Mouse (Mus musculus) thymus, adult 18-20 months (tissue): Measurements from ENCODE around the gene Nelfa.
A peak's percentile ranks its signal among the peaks of the same experiment; 100 is the strongest.
"Not testable (repeated sequence)": the region's sequence is repeated elsewhere in the genome, so short reads cannot be mapped to it uniquely, and the experiment has no call there.

Experiments
- DNase-seq, 2 experiments: peaks; one replicate each; pipeline ENCODE4 v3.0.0; 2022; ENCODE audit warnings: mixed read lengths in 2 of 2

Gene Nelfa

DNA sequence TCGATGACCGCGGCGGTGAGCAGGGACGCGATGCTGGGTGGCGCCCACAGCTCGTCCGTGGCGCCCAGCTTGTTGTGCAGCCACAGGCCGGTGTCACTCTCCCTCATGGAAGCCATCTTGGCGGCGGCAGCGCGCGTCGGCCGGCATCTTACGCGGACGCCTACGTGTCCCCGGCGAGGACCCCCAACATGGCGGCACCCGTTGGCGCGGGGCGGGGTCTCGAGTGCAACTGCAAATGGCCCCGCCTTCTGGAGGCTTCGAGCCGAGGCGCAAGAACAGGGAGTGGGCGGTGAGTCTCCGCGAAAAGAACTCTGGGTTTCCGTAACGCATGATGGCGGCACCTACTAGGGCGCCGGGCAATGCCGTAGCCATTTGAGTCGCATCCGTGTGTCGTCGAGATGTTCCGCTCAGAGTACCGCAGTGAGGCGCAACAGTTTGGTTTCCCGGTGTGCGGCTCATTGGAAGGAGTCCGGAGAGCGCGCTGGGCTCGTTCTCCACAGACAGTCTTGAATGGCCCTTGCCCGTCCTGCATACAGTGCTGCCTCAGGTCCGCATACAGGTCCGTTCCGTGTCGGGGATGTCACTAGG lies at the start of gene Nelfa:
Gene Nelfa, minus strand, starts transcription at position 294 of the 588 bp plus-strand sequence.
- DNase-seq: peak; percentile 97

GRCm38 (mm10) chr5:33983309-33984121 lies 47.3 kb upstream of the Nelfa start, which contains the start of gene Gm1673:
Gene Gm1673, plus strand, starts transcription at chr5:33983433.
- DNase-seq: peak; percentile 72 to 78

DNA sequence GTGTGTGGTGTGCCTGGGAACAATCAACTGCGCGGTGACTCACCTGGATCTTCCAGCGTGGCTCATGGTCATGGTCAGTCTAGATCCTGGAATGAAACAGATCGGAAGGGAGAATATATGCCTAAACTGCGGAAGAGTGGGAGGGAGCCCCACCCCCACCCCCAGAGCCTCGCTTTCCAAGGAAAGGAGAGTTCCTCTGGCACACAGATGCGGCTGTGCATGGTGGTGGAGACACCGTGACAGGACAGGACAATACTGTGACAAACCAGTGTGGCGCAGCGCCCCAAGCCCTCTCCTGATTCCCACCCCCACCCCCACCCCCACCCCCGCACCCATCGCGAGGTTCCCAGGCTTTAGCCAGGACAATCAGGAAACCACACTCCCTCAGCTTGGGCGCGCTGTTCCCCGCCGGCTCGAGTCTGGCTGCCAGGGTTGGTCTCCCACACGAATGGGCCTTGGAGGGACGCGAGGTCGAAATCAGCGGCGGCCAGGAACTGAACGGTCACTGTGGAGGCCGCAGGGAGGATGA lies 46.6 kb upstream of the Nelfa start:
- no peak for DNase-seq

DNA sequence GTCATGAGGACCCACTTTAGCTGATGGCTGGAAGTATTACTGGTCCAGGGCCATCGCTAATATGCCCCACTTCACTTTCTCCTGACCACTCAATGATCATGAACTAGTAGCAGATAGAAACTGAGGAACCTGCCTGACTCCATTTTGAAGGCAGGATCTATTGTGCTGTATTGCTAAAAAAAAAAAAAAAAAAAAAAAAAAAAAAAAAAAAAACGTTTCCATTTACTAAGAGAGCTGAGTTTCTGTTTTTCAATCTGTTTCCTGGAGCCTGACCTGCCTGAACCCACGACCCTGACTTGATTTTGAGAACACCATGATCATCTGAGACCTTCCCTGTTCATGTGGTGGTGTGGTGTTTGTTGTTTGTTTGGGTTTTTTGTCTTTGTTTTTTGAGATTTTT lies 40.1 kb upstream of the Nelfa start:
- no peak for DNase-seq

DNA sequence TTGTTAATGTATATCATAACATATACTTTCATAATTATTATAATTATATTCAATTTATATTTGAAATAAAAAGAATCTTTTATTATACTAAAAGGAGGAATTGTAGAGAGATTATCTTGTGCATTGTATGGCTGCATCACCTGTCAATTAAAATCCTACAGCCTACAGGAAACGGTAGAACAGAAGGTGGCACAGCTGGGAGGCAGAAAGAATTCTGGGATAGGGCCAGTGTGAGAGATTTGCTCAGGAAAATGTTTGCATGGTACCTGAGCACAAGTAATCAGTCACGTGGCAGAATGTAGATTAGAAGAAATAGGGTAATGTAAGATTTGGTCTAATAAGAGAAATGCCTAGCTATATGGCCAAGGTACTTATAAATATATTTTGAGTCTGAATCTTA lies 38.5 kb upstream of the Nelfa start:
- no peak for DNase-seq

- DNase-seq: no peak
Observed at GRCm38 (mm10) chr5:33959382-33959781, 23.2 kb upstream of the Nelfa start.

GRCm38 (mm10) chr5:33955868-33956267 lies 19.7 kb upstream of the Nelfa start:
- DNase-seq: no peak

DNA sequence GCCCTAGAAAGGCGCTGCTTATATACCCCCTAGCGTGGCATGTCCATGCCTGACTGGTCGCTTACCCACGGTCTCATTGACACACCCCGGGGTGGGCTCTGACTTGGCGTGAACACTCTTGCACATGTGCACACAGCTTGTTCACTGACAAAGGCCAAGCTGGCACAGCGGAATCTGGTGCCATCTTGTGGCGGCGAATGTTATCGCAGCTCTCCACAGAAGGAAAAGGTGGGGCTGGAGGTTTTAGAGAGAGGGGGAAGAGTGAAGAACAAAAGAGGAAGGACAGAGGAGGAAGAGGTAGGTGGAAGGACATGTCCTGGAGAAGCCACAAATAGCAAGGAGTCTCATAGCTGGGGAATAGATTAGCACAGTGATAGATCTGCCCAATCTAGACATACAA lies 18.1 kb upstream of the Nelfa start:
- peak; percentile 41 to 53 for DNase-seq

GRCm38 (mm10) chr5:33953471-33954185 lies 17.4 kb upstream of the Nelfa start:
- DNase-seq: no peak

DNA sequence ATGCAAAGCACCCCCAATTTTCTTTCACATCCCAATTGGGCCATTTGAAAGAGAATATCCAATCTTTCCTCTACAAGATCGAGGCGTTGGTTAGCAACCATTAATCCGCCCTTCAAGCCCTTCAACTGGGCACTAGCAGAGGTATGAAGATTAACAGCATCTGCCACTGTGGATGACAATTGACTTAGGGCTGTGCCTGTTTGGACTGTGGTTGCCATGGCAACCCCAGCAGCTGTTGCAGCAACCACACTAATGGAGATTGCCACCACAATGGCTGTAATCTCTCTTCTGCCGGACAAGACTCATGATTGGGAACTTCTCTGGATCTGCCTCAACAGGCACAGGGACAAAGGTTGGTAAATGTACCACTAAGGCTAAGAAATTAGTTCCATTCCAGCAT lies 12.1 kb upstream of the Nelfa start:
- DNase-seq: no peak

DNA sequence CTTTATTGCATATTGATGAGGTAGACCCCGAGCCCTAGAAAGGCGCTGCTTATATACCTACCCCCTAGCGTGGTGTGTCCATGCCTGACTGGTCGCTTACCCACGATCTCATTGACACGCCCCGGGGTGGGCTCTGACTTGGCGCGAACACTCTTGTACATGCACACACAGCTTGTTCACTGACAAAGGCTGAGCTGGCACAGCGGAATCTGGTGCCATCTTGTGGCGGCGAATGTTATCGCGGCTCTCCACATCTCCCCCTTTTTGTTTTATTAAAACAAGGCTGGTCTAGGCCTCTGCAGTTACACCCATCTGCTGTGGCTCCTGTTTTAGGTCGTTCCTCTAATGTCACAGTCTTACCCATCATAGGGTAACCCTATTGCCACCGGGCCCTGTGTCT lies 10.8 kb upstream of the Nelfa start:
- not testable (repeated sequence) for DNase-seq

GRCm38 (mm10) chr5:33938448-33938847 lies 2.2 kb upstream of the Nelfa start:
- DNase-seq: peak in 1 of 2 experiments; percentile 14

DNA sequence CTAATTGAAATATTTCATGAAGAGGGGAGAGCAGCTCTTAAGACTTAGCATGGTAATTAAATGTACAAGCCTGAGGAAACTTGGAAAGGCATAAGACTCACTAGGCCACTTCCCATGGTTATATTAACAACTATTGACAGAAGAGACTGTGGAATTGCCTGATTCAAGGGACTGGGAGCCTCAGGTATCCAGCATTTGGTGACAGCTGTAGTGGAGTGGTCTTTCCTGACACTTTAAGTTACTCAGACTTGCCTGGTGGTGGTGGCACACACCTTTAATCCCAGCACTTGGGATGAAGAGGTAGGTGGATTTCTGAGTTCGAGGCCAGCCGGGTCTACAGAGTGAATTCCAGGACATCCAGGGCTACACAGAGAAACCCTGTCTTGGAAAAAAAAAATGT lies 1.0 kb upstream of the Nelfa start:
- DNase-seq: no peak

- peak in 1 of 2 experiments; percentile 56 for DNase-seq
Observed at GRCm38 (mm10) chr5:33935700-33936111, 507 bp downstream of the Nelfa start.

DNA sequence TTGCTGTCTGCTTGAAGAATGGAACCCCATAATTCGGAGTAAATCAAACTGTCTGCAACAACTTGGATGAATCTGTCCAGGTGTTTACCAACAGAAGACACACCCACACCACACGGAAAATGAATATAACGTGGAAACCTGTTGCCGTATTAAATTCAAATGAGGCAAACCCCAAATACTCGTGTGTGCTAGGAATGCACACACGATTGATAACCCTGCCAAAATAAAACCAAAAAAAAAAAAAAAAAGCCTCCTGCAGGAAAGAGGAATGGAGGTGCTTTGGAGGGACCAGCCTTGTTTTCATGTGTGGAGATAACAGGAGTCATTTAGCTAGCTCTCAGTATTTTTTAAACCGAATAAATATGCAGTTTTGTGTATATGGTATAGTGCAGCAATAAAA lies 1.3 kb downstream of the Nelfa start:
- DNase-seq: no peak

DNA sequence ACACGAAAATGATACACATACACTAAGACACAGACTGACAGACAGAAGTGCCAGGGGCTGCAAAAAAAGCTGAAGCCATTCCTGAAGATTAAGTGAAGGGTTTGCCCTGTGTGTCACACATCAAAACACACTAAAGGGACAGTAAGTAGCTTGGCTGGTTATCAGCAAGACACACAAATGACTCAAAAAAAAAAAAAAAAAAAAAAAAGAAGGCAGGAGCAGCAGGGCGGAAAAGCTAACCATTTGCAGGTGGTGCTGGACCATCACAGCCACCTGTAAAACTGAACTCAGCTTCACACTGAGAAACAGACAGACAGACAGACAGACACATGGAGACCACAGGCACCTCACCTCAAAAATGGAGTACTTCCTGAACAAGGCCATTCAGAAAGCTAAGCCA lies 2.1 kb downstream of the Nelfa start:
- no peak for DNase-seq

DNA sequence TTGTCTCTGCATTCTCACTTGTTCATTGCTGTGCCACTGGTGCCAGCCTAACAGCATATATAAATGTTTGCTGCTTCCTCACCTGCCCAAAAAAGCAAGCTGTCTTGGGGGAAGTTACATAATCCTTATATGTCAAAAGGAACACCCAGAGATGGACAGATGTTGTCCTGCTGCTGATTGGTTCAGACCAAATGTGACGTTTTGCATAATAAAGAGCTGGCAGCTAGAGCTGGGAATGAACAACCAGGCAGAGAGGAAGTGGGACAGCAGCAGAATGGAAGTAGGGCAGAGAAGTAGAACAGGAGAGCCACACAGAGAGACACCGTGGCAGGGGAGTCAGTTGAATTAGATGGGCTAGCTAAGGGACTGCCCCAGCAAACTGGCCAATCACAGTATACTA lies 3.8 kb downstream of the Nelfa start:
- DNase-seq: no peak

DNA sequence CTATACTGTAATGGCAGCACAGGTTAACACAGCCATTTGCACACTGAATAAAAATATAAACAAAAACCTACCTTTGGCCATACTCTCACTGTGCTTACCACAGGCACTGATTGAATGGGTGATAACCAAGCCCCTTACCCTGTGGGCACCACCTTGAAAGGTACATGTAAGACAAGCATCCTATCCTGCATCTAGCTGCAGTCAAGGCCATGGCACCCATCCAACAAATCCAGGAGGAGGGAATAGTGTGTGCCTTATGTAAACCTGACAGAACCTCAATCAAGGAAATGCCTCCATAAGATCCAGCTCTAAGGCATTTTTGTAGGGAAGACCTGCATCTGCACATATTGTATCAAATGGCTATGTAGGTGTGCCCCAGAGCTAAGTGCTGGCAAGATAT lies 10.0 kb downstream of the Nelfa start:
- DNase-seq: no peak

DNA sequence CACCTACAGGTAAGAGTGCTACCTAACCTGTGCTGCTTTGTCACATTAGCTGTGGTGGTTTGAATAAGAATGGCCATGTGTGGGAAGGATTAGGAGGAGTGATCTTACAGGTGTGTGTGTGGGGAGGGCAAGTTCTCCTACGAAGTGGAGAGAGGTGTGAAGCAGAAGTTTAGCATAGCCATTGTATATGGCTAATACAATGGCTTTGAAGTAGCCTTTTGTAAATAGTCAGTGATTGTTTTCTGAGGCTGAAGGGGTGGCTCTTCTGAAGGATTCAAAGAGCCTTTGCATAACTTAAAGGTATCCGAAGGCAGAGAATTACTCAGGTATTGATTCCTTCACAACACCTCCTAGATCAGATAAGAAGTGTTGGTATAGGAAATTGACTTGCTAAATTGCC lies 13.6 kb downstream of the Nelfa start:
- no peak for DNase-seq

GRCm38 (mm10) chr5:33921486-33922235 lies 14.6 kb downstream of the Nelfa start:
- DNase-seq: no peak

- DNase-seq: no peak
Observed at GRCm38 (mm10) chr5:33920924-33921323, 15.3 kb downstream of the Nelfa start.

DNA sequence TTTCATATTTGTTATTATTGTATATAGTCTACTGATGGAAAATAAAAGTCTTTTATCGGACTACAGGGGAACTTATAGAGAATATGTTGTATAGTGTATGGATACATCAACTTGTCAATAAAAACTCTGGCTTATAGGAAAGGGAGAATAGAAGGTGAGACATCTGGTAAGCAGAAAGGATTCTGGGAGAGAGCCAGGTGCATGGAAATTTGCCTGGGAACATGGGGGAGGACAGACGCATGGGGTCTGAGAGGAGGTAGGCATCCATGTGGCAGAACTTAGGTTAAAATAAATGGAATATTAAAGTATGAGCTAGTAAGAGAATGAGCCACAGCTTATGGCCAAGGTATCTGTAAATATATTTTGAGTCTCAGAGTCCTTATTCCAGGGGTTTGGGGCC lies 16.2 kb downstream of the Nelfa start:
- no peak for DNase-seq

DNA sequence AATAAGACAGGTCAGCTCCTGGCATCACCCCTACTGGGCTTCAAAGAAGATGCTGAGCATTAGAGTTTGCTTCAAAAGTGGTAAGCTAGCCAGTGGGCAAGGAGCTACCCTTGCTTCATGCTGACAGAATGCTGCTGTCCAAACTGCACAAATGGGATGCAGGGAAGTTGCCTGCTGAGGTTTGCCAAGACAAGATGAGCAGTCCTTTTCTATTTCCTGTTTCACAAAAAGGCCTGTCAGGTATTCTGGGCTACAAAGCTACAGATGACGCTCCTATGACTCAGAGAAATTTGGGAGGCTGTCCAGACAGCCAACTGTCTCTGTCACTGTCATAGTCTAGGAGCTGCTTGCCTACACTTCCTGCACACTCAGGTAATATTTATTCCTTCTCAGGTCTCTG lies 16.7 kb downstream of the Nelfa start:
- DNase-seq: no peak
